Mouse (Mus musculus): ENCODE data around the gene Srrm2. TPM values are rescaled to one million over a fixed set of nuclear protein-coding genes. Genes with fewer than 3 reads are reported as not detected.
"Not testable (repeated sequence)": the region's sequence is repeated elsewhere in the genome, so short reads cannot be mapped to it uniquely, and the experiment has no call there.

Srrm2 gene
- polyA plus RNA-seq, 1 experiment from 2014 or later: 501 TPM

- H3K4me2 ChIP-seq: peak within 1 kb of the TSS; percentile 68
- peak within 1 kb of the TSS; percentile 77 for H3K4me3 ChIP-seq (replicated peaks)
- H3K4me1 ChIP-seq: no peaks in the 10 kb centered on the region
- no peaks in the 10 kb centered on the region for H3K27me3 ChIP-seq (replicated peaks)
- peak within 1 kb of the TSS; percentile 80 for H3K9ac ChIP-seq
- peak; percentile 98 for ATAC-seq (ENCODE audit: insufficient read depth, low FRiP score, low read depth)
- H3K9me3 ChIP-seq: no peaks in the 10 kb centered on the region
- H3K27ac ChIP-seq: peak within 1 kb of the TSS; percentile 59
- 3% methylated on average over 58 of the region's 58 CpGs for WGBS
- no peaks in the 10 kb centered on the region for H3K36me3 ChIP-seq
Measured at GRCm38 (mm10) chr17:23771284-23772218, 18.8 kb upstream of the Srrm2 start, which contains the start of gene Flywch1. Flywch1 (minus strand) TSS chr17:23771602.

DNA sequence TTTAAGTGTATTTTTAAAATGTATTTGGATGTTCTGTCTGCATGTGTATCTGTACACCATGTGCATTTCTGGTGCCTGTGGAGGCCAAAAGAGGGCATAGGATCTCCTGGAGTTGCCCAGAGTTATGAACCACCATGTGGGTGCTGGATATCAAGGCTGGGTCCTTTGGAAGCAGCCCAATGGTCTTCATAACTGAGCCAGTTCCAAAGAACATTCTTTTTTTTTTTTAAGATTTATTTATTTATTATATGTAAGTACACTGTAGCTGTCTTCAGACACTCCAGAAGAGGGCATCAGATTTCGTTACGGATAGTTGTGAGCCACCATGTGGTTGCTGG lies 18.1 kb upstream of the Srrm2 start:
- not testable (repeated sequence) for H3K9me3 ChIP-seq; H3K27ac ChIP-seq; H3K4me2 ChIP-seq; ATAC-seq (ENCODE audit: insufficient read depth, low FRiP score, low read depth); H3K9ac ChIP-seq; H3K27me3 ChIP-seq (replicated peaks); H3K36me3 ChIP-seq; H3K4me3 ChIP-seq (replicated peaks); H3K4me1 ChIP-seq
- WGBS: 67% methylated on average over 2 of the region's 2 CpGs

- H3K27ac ChIP-seq: no peak overlapping the region
- no peaks in the 10 kb centered on the region for H3K36me3 ChIP-seq
- no peaks in the 10 kb centered on the region for H3K9me3 ChIP-seq
- H3K4me2 ChIP-seq: no peak overlapping the region
- no peak overlapping the region for H3K4me3 ChIP-seq (replicated peaks)
- no peaks in the 10 kb centered on the region for H3K27me3 ChIP-seq (replicated peaks)
- WGBS: 71% methylated on average over 6 of the region's 6 CpGs
- H3K9ac ChIP-seq: no peak overlapping the region
- no peaks in the 10 kb centered on the region for H3K4me1 ChIP-seq
- ATAC-seq (ENCODE audit: insufficient read depth, low FRiP score, low read depth): no peak
Measured at GRCm38 (mm10) chr17:23773676-23774075, 16.7 kb upstream of the Srrm2 start.

DNA sequence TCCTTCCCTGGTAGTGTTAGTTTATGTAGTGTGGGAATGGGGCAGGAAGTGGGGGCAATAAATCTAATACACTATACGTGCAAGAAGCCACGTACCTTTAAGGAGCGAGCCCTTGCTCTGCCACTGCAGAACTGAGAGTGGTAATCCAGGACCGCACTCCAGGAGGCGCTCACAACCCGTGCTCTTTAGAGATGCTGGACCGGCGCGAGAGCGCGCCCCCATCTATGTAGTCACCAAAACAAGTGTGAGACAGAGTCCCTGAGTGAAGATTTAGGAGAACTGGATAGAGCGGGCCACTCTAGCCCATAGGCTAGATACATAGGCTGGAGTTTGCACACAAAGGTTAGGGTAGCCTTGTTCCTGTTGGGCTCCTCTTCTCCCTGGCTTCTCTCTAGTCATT lies 16.2 kb upstream of the Srrm2 start:
- no peaks in the 10 kb centered on the region for H3K9me3 ChIP-seq

DNA sequence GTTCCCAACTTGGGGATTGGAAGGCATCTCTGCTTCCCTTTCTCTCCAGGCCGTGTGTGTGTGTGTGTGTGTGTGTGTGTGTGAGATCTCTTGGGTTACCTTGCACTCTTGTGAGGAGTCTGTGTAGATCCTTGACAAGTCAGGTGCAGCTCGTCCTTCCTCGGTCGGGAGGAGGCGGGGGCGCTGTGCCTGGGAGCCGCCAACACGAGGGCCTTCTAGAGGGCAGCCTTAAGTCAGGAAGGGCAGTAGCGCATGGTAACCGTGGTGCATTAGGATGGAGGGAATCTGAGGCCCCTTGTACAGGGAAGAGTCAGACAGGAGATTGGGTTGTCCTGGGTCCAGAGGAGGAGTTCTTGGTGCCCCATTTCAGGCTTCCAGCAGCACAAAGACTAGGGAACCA lies 14.1 kb upstream of the Srrm2 start:
- 69% methylated on average over 10 of the region's 10 CpGs for WGBS
- H3K4me1 ChIP-seq: no peaks in the 10 kb centered on the region

More for the DNA sequence above, 16.2 kb upstream of the Srrm2 start:
- 3% methylated on average over 12 of the region's 12 CpGs for WGBS
- no peak overlapping the region for H3K27ac ChIP-seq
- H3K4me1 ChIP-seq: no peaks in the 10 kb centered on the region
- H3K27me3 ChIP-seq (replicated peaks): no peaks in the 10 kb centered on the region
- no peak overlapping the region for H3K4me3 ChIP-seq (replicated peaks)
- no peaks in the 10 kb centered on the region for H3K36me3 ChIP-seq
- ATAC-seq (ENCODE audit: insufficient read depth, low FRiP score, low read depth): peak; percentile 57; the same call in 1 of the 2 replicates
- H3K9ac ChIP-seq: no peak overlapping the region
- H3K4me2 ChIP-seq: no peak overlapping the region

DNA sequence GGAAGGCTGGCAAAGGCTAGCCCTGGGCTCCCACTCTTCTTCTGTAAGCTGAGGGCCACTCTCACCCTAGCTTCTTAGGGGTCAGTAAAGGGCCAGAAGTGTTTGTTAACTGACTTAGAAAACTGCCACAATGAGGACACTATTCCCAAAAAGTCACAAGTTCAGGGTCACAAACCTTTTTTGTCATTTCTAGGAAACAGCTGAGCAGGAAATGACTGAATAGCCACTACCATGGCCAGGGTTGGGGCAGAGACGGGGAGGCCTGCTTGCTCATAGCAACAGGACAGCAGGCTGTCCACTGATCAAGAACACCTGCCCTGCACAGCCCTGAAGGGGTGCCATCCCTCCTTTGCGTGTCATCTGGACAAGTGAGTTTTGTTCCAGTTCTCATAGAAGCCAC lies 13.2 kb upstream of the Srrm2 start:
- WGBS: 80% methylated on average over 2 of the region's 2 CpGs
- no peak overlapping the region for H3K27ac ChIP-seq
- no peak overlapping the region for H3K9ac ChIP-seq
- no peaks in the 10 kb centered on the region for H3K9me3 ChIP-seq
- no peaks in the 10 kb centered on the region for H3K4me1 ChIP-seq
- H3K4me2 ChIP-seq: no peak overlapping the region
- no peak overlapping the region for H3K4me3 ChIP-seq (replicated peaks)
- no peaks in the 10 kb centered on the region for H3K36me3 ChIP-seq
- no peaks in the 10 kb centered on the region for H3K27me3 ChIP-seq (replicated peaks)
- no peak for ATAC-seq (ENCODE audit: insufficient read depth, low FRiP score, low read depth)

More for the DNA sequence above, 14.1 kb upstream of the Srrm2 start:
- Histone ChIP-seq H3K4me2 (no peak overlapping the region), H3K27ac (no peak overlapping the region), H3K9me3 (no peaks in the 10 kb centered on the region), H3K4me3 (replicated peaks) (no peak overlapping the region), H3K27me3 (replicated peaks) (no peaks in the 10 kb centered on the region), H3K36me3 (no peaks in the 10 kb centered on the region), H3K9ac (no peak overlapping the region)
- ATAC-seq (ENCODE audit: insufficient read depth, low FRiP score, low read depth): no peak

- WGBS: 36% methylated on average over 2 of the region's 2 CpGs
- no peak for ATAC-seq (ENCODE audit: insufficient read depth, low FRiP score, low read depth)
Measured at GRCm38 (mm10) chr17:23778447-23778846, 11.9 kb upstream of the Srrm2 start.

GRCm38 (mm10) chr17:23783352-23783751 lies 7.0 kb upstream of the Srrm2 start:
- H3K4me3 ChIP-seq (replicated peaks): no peak overlapping the region
- H3K36me3 ChIP-seq: no peaks in the 10 kb centered on the region
- no peaks in the 10 kb centered on the region; the same call in 1 of the 2 replicates for H3K4me1 ChIP-seq
- no peak overlapping the region for H3K9ac ChIP-seq
- no peak overlapping the region for H3K4me2 ChIP-seq
- no peak overlapping the region for H3K27ac ChIP-seq
- no peaks in the 10 kb centered on the region for H3K9me3 ChIP-seq
- no peaks in the 10 kb centered on the region for H3K27me3 ChIP-seq (replicated peaks)
- ATAC-seq (ENCODE audit: insufficient read depth, low FRiP score, low read depth): no peak

More at GRCm38 (mm10) chr17:23778447-23778846, 11.9 kb upstream of the Srrm2 start:
- Histone ChIP-seq H3K9ac (no peak overlapping the region), H3K4me3 (replicated peaks) (no peak overlapping the region), H3K27ac (no peak overlapping the region), H3K36me3 (no peaks in the 10 kb centered on the region), H3K9me3 (no peaks in the 10 kb centered on the region), H3K4me1 (no peaks in the 10 kb centered on the region), H3K27me3 (replicated peaks) (no peaks in the 10 kb centered on the region), H3K4me2 (no peak overlapping the region)

GRCm38 (mm10) chr17:23785561-23786471 lies 4.5 kb upstream of the Srrm2 start, which contains the start of gene Flywch2:
Flywch2 (minus strand) TSS chr17:23786081.
- peak; percentile 72 for ATAC-seq (ENCODE audit: insufficient read depth, low FRiP score, low read depth)
- Histone ChIP-seq H3K27me3 (replicated peaks) (no peaks in the 10 kb centered on the region), H3K4me3 (replicated peaks) (peak within 1 kb of the TSS; percentile 63), H3K36me3 (no peaks in the 10 kb centered on the region), H3K9ac (peak within 1 kb of the TSS; percentile 39; the same call in 1 of the 2 replicates), H3K4me1 (peaks cover 7% of the 10 kb centered on the region), H3K27ac (no peak within 1 kb of the TSS), H3K4me2 (peak within 1 kb of the TSS; percentile 95), H3K9me3 (no peaks in the 10 kb centered on the region)
- WGBS: 3% methylated on average over 43 of the region's 43 CpGs

DNA sequence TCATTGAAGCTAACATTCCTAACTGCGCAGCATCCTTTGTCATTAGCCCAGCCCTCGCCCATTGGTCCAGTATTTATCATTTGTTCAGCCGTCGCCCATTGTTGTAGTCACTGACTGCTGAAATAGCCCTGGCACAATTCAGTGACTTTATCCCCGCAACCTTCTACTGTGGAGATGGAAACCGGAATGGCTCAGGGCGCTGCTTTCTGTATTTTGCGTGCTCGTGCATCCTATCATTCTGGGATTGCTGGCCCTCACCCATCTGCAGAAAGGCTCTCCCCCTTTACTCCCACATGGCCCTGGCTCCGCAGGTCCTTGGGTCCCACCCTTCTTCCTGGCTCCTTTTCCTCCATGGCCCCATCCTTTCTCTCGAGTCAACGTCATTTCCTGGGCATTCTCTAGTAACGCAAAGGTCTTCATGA lies 3.8 kb upstream of the Srrm2 start:
- Histone ChIP-seq H3K36me3 (no peaks in the 10 kb centered on the region), H3K4me1 (peaks cover 10% of the 10 kb centered on the region), H3K4me2 (peak overlapping the region; percentile 95), H3K27ac (no peak overlapping the region), H3K27me3 (replicated peaks) (no peaks in the 10 kb centered on the region), H3K9me3 (no peaks in the 10 kb centered on the region), H3K4me3 (replicated peaks) (peak overlapping the region; percentile 63), H3K9ac (no peak overlapping the region)
- WGBS: 21% methylated on average over 13 of the region's 13 CpGs
- ATAC-seq (ENCODE audit: insufficient read depth, low FRiP score, low read depth): no peak

- Histone ChIP-seq H3K4me3 (replicated peaks) (no peak overlapping the region), H3K27me3 (replicated peaks) (no peaks in the 10 kb centered on the region), H3K27ac (no peak overlapping the region), H3K9me3 (no peaks in the 10 kb centered on the region), H3K9ac (no peak overlapping the region), H3K4me2 (no peak overlapping the region), H3K4me1 (peaks cover 10% of the 10 kb centered on the region), H3K36me3 (no peaks in the 10 kb centered on the region)
- WGBS: 90% methylated on average over 4 of the region's 4 CpGs
- ATAC-seq (ENCODE audit: insufficient read depth, low FRiP score, low read depth): no peak
Measured at GRCm38 (mm10) chr17:23788973-23789372, 1.4 kb upstream of the Srrm2 start.

All from stomach, embryonic 15.5 days (tissue).